Mouse (Mus musculus) hindlimb bud, embryonic 11.5 days (tissue): ENCODE results near the gene Rdh13.

Source experiments
- DNase-seq: peaks from one replicate; pipeline ENCODE4 v3.0.0-alpha.2; 2012; ENCODE audit warnings: low read depth, low spot score; ENCODE audit errors: extremely low spot score

Gene Rdh13

GRCm38 (mm10) chr7:4445216-4445791 is at the start of gene Rdh13:
TSS of gene Rdh13 (minus strand) at chr7:4445649.
- peak; percentile 66 for DNase-seq

DNA sequence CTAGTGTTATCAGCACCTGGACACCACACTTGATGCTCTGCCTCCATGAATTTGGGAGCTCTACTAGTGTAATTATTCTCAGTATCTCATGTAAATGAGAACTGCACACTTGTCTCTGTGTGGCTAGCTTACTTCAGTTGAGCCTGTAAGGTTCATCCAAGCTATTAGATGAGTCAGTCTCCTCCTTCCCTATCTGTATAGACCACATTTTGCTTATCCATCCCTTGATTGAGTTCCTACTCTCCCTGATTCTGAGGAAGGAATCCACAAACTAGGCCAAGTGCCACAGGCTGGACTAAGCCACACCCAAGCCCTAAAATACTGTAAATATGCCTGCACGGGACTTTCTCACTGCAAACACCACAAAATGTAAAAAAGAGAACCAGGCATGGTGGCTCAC is 48.5 kb upstream of the Rdh13 start:
- no peak for DNase-seq

- DNase-seq, result no peak
Observed at GRCm38 (mm10) chr7:4492284-4493224, 47.1 kb upstream of the Rdh13 start.

- no peak for DNase-seq
Observed at GRCm38 (mm10) chr7:4491308-4491707, 45.9 kb upstream of the Rdh13 start.

DNA sequence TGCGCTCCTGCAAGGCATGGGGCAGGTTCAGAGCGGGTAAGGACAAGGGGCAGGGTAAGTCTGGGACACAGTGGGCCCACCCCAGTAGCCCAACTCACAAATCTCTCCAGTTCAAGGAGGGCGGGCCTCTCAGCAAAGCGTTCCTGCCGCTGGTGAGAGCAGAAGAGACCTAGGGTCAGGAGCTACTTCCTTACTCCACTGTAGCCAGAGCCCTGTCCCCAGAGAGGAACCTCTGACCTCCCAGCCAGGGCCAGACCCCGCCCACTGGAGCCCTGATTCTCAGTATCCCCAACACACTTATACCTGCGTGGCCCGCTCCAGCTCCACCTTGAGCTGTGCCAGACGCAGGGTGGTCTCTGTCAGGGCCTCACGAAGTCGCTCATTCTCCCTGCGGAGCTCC is 36.8 kb upstream of the Rdh13 start:
- DNase-seq, result no peak

DNA sequence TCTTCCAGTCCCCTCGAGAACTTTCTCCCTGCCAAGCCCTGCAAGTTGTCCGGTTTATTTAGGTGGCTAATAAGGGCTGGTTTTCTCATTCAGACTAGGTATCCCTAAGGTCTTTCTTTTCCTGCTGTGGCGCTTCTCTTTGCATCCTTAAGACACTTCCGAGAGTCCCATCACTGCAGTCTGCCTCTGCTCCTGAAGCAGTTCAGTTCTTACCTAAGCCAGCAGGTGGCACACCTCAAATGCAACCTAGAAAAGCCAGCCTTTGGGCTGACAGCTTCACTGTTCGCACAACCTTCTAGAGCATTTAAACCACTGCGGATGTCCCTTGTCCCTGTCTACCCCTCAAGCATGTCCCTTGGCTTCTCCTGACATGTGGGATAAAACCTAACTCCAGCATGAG is 34.2 kb upstream of the Rdh13 start:
- DNase-seq, result no peak

- DNase-seq, result no peak
Observed at GRCm38 (mm10) chr7:4478796-4479291, 33.4 kb upstream of the Rdh13 start.

- peak; percentile 86 for DNase-seq
Observed at GRCm38 (mm10) chr7:4478021-4478795, 32.8 kb upstream of the Rdh13 start.

GRCm38 (mm10) chr7:4473940-4474339 is 28.5 kb upstream of the Rdh13 start:
- no peak for DNase-seq

DNA sequence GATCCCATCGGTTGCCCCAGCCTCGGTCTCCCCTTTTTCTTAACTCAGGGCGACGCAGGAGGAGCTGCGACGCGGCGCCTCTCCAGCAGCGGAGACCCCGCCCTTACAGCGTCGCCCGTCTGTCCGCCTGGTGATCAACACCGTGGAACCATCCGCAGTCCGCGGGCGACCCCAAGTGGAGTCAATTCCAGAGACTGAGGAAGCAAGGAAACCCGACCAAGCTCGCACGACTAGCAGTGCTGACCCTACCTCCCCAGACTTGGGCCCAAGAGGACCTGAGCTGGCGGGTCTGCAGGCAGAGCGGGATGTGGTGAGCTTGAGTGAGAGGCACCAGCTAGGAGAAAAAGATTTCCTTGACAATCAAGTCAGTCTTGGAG is 25.7 kb upstream of the Rdh13 start:
- no peak for DNase-seq

GRCm38 (mm10) chr7:4470275-4471178 is 25.1 kb upstream of the Rdh13 start:
- no peak for DNase-seq

DNA sequence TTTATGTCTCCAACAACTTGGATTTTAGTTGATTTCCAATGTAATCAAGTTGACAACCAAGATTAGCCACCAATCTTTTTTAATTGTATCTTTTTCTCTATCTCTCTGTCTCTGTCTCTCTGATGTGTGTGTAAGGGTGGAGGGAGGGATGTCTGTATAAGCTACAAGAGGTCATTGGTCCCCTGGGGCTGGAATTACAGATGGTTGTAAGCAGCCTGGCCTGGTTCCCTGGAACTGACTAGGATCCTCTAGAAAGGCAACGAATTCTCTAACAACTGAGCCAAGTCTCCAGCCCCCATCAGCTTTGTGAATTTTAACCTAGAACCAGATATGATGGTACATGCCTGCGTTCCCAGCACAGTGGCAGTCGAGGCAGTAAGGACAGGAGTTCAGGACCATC is 22.4 kb upstream of the Rdh13 start:
- no peak for DNase-seq

- no peak for DNase-seq
Observed at GRCm38 (mm10) chr7:4464194-4464824, 18.9 kb upstream of the Rdh13 start.

DNA sequence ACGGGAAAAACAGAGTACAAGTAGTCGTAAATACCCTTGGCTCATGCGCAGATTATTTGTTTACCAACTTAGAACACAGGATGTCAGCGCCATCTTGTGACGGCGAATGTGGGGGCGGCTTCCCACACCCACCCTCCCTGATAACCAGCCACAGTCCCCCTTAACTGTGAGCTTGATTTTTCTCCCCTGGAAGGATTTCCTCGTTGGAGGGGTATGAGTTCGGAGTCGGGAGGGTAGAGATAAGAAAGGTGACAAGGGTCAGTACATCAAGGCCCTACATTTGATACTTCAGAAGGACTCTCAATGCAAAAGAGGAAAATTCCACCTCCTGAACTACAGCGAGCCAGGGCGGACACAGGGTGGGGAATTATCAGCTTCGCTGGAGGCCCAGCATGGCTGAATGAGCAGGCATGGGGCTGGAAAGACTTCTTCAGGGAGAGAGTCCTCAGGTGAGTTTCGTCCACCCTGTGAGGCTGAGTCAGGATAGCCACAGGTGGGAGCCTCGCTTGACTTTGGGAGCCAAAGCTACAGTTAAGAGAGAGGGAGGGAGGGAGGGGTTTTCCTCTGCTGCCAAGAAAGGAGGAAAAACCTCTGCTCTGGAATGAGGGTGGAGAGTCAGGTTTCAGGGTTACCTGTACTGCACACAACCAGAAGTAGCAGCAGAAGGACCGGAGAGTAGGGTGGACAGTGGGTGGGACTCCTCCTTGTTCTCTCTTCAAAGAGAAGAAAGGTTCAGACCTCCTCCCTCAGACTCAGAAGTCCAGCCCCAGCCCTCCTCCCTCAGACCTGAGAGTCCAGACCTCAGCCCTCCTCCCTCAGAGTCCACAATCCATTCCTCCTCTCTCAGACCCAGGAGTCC is 15.4 kb upstream of the Rdh13 start, which contains the start of gene Eps8l1:
Gene Eps8l1 (plus strand): TSS at position 99 of the 859 bp plus-strand sequence.
- no peak for DNase-seq

DNA sequence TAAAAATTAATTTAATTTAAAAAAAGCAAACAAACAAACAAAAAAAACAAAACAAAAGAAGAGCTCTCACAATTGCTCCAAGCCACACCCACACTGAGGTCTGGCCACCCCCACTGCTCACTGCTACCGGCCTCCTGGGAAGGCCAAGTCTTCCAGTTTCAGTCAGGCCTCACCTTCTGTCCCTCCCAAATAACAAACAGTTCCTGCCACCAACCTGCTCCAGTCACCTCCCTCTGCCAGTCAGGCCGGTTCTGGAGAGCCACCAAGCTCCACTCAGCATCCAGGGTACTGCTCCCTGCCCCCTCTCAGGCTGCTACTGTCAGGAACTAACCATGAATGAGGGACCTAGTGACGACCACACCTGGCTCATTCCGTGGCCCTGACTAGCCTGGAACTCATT is 7.2 kb upstream of the Rdh13 start:
- DNase-seq, result no peak

GRCm38 (mm10) chr7:4449211-4449610 is 3.8 kb upstream of the Rdh13 start:
- DNase-seq, result no peak

DNA sequence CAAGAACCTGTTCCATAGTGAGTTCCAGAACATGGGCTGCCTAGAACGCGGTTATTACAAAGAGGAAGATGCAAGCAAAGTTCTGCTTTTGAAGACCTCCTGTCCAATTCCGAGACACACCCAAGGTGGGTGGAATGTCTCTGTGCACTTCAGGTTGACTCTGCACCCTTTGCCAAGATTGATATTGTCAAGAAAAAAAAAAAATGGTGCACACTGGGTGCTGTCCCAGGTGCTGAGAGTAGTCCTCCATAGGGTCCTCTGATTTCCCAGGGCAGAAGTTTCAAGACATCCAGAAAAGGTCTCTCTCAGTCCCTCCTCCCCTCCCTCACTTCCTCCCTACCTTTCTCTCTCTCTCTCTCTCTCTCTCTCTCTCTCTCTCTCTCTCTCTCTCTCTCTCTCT is 3.0 kb upstream of the Rdh13 start:
- DNase-seq, result no peak

DNA sequence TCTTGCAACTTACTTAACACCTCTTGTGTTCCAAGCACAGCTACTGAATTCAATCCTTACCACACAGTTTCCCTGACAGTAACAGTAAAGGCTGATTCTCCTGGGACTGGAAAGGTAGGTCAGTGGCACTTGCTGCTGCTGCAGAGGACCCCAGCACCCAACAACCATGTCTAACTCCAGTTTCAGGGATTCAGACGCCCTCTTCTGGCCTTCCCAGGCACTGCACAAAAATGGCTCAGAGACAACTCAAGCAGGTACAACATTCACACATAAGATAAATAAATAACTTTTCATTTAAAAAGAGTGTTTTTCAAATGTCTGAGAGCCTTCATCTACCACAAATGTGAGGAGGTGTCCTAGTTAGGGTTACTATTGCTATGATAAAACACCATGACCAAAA is 1.7 kb upstream of the Rdh13 start:
- no peak for DNase-seq

DNA sequence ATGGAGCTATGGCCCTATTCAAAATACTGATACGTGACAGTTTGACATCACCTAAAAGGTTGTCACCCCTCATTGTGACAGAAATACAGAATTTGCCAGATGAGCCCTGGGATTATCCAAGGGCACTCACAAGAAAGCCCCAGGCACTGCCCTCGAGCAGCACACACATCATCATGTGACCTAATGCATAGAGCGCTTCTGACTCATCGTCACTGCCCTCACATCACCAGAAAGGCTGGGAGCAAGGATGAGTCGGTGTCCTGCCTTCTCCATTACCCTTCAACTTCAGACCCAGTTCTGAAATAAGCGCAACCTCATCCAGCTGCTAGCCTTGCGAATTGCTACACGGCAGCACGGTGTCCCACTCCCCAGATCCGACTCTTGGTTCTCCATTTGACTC is 4.9 kb downstream of the Rdh13 start:
- DNase-seq, result no peak
